Mouse (Mus musculus) embryo, embryonic 11.5 days (tissue): ENCODE results near the gene Xxylt1.

Experiments used
- DNase-seq: peaks from one replicate; pipeline ENCODE4 v3.0.0-alpha.2; 2012; ENCODE audit warnings: low read depth, low spot score

Xxylt1 gene

DNA sequence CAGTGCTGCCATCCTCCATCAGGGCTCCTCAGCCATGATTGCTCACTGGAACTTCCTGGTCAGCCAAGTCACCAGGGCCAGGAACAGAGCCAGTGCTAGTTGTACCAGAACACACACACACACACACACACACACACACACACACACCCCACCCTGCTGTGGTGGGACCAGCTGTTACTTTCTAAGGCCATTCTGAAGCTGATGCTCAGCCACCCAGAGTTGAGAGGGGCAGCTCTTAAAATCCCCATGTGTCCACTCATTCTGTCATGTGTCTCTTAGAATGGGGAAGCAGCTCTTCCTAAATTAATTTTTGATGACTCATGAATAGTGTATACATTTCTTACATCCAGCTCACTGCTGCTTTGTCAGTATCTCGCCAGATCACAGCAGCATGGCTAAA is 158.7 kb downstream of the Xxylt1 start:
- DNase-seq: no peak

DNA sequence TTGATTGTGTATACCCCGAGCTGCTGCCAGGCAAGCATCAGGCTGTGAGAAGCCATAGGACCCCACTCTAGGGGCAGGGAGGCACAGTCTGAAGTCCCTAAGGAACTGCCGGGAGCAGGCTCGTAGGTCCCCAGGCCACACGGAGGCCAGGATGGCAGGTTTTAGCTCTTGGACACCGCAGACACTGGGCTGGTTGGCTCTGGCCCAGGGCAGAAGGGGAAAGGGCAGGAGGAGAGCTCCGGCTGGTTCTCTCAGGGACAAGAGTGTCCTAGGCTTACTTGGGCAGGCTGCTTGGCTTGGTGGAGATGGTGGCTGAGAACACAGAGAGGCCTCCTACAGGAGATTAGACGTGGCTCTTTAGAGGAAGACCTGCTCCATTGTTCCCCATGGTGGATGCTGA is 162.4 kb downstream of the Xxylt1 start:
- no peak for DNase-seq

DNA sequence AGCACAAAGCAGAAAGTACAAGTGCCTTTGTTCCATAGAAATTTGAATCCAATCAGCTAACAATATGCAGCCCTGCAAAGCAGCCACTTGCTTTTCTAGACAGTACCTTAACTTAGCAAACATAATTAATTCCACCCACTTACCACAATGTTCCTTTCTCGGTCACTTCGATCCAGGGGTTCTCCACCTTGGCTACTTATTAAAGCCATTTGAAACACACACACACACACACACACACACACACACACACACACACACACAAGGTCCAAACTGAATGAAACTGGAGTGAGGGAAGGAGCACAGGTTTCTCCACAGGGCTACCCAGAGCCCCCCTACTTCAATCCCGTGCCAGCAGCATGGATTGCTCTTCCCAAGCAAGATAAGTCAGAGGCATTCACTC is 164.3 kb downstream of the Xxylt1 start:
- no peak for DNase-seq

DNA sequence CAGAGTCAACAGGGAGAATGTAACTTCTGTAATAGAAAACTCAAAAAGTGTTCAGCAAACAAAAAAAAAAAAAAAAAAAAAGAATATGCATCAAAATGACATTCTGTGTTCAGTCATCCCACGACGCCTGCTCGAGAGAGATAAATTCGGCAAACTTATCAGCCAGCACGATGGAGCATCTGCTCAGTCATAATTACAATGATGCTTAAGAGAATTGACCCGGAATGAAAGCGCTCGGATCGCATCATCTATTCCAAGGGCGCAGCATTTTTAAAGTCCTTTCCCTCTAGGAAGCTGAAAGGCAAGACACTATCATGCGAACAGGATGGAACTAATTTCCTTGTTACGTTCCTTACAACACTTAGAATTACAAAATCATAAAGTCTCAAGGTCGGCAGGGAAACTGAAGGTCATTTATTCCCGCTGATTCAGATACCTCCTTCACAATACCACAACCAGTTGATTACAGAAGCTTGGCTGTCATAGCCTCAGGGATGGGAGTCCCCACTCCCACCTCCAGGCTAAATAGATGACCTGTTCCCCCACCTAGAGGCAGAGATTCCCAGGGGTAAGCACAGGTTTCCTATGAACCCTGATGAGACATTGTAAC is 165.5 kb downstream of the Xxylt1 start:
- DNase-seq: no peak
